Mouse (Mus musculus) myocyte (in vitro differentiated cells): ENCODE results near the gene Pirb.
A peak's percentile ranks its signal among the peaks of the same experiment; 100 is the strongest.

Source experiments
- E2F4 ChIP-seq: IDR thresholded peaks from one replicate; pipeline ENCODE4 v1.6.1; 2011; ENCODE audit warnings: mild to moderate bottlenecking, control low read depth, moderate library complexity; ENCODE audit not compliant: insufficient read depth
- MAX ChIP-seq: IDR thresholded peaks from one replicate; pipeline ENCODE4 v1.6.1; 2011; ENCODE audit warnings: low read depth, mild to moderate bottlenecking, control low read depth
- MYOD1 ChIP-seq, 3 experiments: IDR thresholded peaks; one replicate each; pipeline ENCODE4 v1.6.1; 2011; ENCODE audit warnings: control low read depth in 2 of 3, low read depth in 2 of 3, mild to moderate bottlenecking in 2 of 3, moderate library complexity in 1 of 3; ENCODE audit not compliant: insufficient read length in 2 of 3, control insufficient read depth in 1 of 3
- POLR2A ChIP-seq: IDR thresholded peaks from one replicate; pipeline ENCODE4 v1.6.1; 2011; ENCODE audit warnings: low read depth, mild to moderate bottlenecking, control low read depth, moderate library complexity; ENCODE audit not compliant: insufficient read length
- POLR2AphosphoS2 ChIP-seq: IDR thresholded peaks from one replicate; pipeline ENCODE4 v1.6.1; 2011; ENCODE audit warnings: low read depth, control low read depth; ENCODE audit not compliant: insufficient read length
- TCF12 ChIP-seq: IDR thresholded peaks from one replicate; pipeline ENCODE4 v1.6.1; 2011; ENCODE audit warnings: mild to moderate bottlenecking, control low read depth; ENCODE audit not compliant: poor library complexity, insufficient read depth, severe bottlenecking
- TCF3 ChIP-seq: IDR thresholded peaks from one replicate; pipeline ENCODE4 v1.6.1; 2011; ENCODE audit warnings: low read depth, control low read depth; ENCODE audit not compliant: insufficient read length

DNA sequence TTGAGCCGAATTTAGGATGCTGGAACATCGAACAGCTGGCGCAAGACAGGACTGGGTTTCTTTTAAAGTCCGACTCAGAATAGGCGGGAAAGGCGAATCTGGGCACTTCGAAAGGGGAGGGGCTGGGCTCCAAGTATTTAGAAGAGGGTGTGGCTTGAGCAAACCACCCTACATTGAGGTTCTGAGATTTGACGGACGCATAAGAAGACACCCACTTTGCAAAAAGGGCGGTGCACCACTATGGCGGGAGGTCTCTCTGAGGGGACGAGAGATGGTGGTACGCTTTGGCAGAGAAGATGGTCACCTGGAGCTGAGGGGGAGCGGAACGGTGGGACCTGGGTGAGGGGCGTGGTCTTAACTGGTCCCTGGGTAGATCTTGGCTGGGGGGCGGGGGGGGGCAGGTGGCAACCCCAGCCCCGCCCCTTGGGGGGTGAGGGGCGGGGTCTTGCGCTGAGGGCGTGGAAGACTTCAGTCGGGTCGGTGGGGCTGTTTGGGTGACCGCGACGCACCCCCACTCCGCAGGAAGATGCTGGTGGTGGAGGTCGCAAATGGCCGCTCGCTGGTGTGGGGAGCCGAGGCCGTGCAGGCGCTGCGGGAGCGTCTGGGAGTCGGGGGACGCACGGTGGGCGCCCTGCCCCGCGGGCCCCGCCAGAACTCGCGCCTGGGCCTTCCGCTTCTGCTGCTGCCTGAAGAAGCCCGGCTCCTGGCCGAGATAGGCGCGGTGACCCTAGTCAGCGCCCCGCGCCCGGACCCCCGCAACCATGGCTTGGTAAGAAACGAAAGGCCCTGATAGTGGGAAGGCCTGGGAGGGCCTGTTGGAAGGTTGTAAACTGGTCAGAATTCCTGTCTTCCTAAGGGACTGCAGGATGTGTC is 25.9 kb downstream of the Pirb start:
- TF ChIP-seq POLR2AphosphoS2 = no peak
- TF ChIP-seq POLR2A = peak; percentile 47
- TF ChIP-seq MYOD1 (IDR thresholded peaks at IDR 0.05; ENCODE audit: control insufficient read depth in 1 of 3, insufficient read length in 2 of 3, low read depth in 2 of 3) = no peak
- TF ChIP-seq MAX = no peak
- no peak for TF ChIP-seq E2F4
- TF ChIP-seq TCF12 = no peak
- TF ChIP-seq TCF3 = no peak
